ENCODE assay signal across 20 mouse cellular contexts in genomic region chr1:153252540-153253210, GRCm38 (mm10).
DNase-seq lines count a peak whose midpoint lies in the region; ATAC-seq and TF ChIP-seq lines count a peak whose summit lies in the region.
"Had no signal": no experiment of that assay in that cellular context is flagged by ENCODE, and none has a peak within 500 bp of the region (broad histone marks: within the 10 kb centered on the region; RNA-seq: fewer than 3 reads in every experiment).

No protein-coding gene starts in this region.

- no peak for TF ChIP-seq CTCF in kidney, adult 2 months (conservative IDR thresholded peaks at IDR 0.05; ENCODE audit: insufficient read depth, insufficient read length, low read depth, low read length)

- H3K4me2 ChIP-seq in kidney, embryonic 15.5 days: no peak overlapping the region
- H3K4me2 ChIP-seq in stomach, embryonic 15.5 days: no peak overlapping the region
- H3K4me2 ChIP-seq: heart, embryonic 15.5 days; midbrain, embryonic 11.5 days; neural tube, embryonic 12.5 days had no signal

- H3K4me3 ChIP-seq in kidney, adult 2 months (ENCODE audit: insufficient read depth, low read depth, low read length): no peak overlapping the region
- H3K4me3 ChIP-seq in kidney, embryonic 15.5 days (replicated peaks): no peak overlapping the region
- H3K4me3 ChIP-seq in stomach, embryonic 15.5 days (replicated peaks): no peak overlapping the region
- H3K4me3 ChIP-seq: embryonic facial prominence, embryonic 10.5 days; heart, embryonic 15.5 days; neural tube, embryonic 12.5 days had no signal

- H3K4me1 ChIP-seq in kidney, adult 2 months (ENCODE audit: control insufficient read depth, insufficient read depth, low read length): peaks cover 4% of the 10 kb centered on the region; the same call in 1 of the 2 replicates
- 0 out of 2 replicates have a peak, but pooled peaks cover 2% of the 10 kb centered on the region for H3K4me1 ChIP-seq in kidney, embryonic 15.5 days
- H3K4me1 ChIP-seq in stomach, embryonic 15.5 days: peaks cover 5% of the 10 kb centered on the region; the same call in 1 of the 2 replicates
- H3K4me1 ChIP-seq: embryonic facial prominence, embryonic 10.5 days; heart, embryonic 15.5 days; neural tube, embryonic 12.5 days had no signal

- H3K27me3 ChIP-seq in kidney, adult 2 months (replicated peaks; ENCODE audit: control insufficient read depth, insufficient read depth, low read length): no peaks in the 10 kb centered on the region
- no peaks in the 10 kb centered on the region for H3K27me3 ChIP-seq in kidney, embryonic 15.5 days
- H3K27me3 ChIP-seq in stomach, embryonic 15.5 days (replicated peaks): no peaks in the 10 kb centered on the region
- H3K27me3 ChIP-seq: heart, embryonic 15.5 days; neural tube, embryonic 12.5 days had no signal

- WGBS in kidney, adult 2 months: 64% methylated on average over 4 of the region's 4 CpGs
- WGBS in kidney, embryonic 15.5 days: 77% methylated on average over 4 of the region's 4 CpGs
- WGBS in stomach, embryonic 15.5 days: 63% methylated on average over 4 of the region's 4 CpGs

- no peak overlapping the region for H3K9ac ChIP-seq in kidney, embryonic 15.5 days
- H3K9ac ChIP-seq in stomach, embryonic 15.5 days: no peak overlapping the region
- H3K9ac ChIP-seq: heart, embryonic 15.5 days; liver, postnatal 0 days; neural tube, embryonic 12.5 days had no signal

- no peaks in the 10 kb centered on the region; the same call in 1 of the 2 replicates for H3K9me3 ChIP-seq in kidney, embryonic 15.5 days (replicated peaks)
- no peaks in the 10 kb centered on the region for H3K9me3 ChIP-seq in stomach, embryonic 15.5 days
- H3K9me3 ChIP-seq: heart, embryonic 15.5 days had no signal

- ATAC-seq in kidney, embryonic 15.5 days (replicated peaks; ENCODE audit: low FRiP score): no peak
- ATAC-seq in stomach, embryonic 15.5 days (ENCODE audit: insufficient read depth, low FRiP score, low read depth): peak; percentile 43; the same call in 1 of the 2 replicates
- ATAC-seq: hindbrain, postnatal 0 days; liver, postnatal 0 days had no signal

- no peak overlapping the region for H3K27ac ChIP-seq in kidney, adult 2 months (ENCODE audit: insufficient read depth, low read depth, low read length)
- H3K27ac ChIP-seq in kidney, embryonic 15.5 days: no peak overlapping the region
- H3K27ac ChIP-seq in stomach, embryonic 15.5 days: no peak overlapping the region
- H3K27ac ChIP-seq: embryonic facial prominence, embryonic 10.5 days; heart, embryonic 15.5 days; hindbrain, postnatal 0 days; neural tube, embryonic 12.5 days had no signal

- peaks cover 3% of the 10 kb centered on the region for H3K36me3 ChIP-seq in kidney, adult 2 months (ENCODE audit: control insufficient read depth, insufficient read depth, low read length)
- H3K36me3 ChIP-seq in kidney, embryonic 15.5 days: peaks cover 84% of the 10 kb centered on the region
- H3K36me3 ChIP-seq in stomach, embryonic 15.5 days: peaks cover 21% of the 10 kb centered on the region

- no peak for TF ChIP-seq POLR2A in kidney, adult 2 months (IDR thresholded peaks at IDR 0.05; ENCODE audit: low read depth, low read length)

- peak; percentile 22 for DNase-seq in kidney, adult 2 months
- peak; percentile 15 for DNase-seq in CD4-positive, CD25-positive, alpha-beta regulatory T cell, adult 2 months (ENCODE audit: low read depth, low spot score)
- peak; percentile 27 for DNase-seq in MN1 (ENCODE audit: low spot score)
- DNase-seq in urinary bladder, postnatal 25 days (ENCODE audit: low spot score): no peak
- DNase-seq in left cerebral cortex, adult 8-10 months (ENCODE audit: low spot score in 2 of 2): no peak
- DNase-seq: adrenal gland, postnatal 14 days; cerebellum, adult 8-10 months; gastrocnemius, postnatal 25 days; heart, postnatal 4 days; kidney, postnatal 10 days; left cerebral cortex, postnatal 4 days; liver, postnatal 0 days; right cerebral cortex, adult 18-20 months had no signal

Comparison
In these comparisons a context has a peak if more than half of its experiments do, and no peak if none do; other contexts are left out.
1. DNase-seq: peak in kidney, adult 2 months (single experiment), CD4-positive, CD25-positive, alpha-beta regulatory T cell, adult 2 months (single experiment) and MN1 (single experiment); none in urinary bladder, postnatal 25 days (single experiment) and left cerebral cortex, adult 8-10 months (0 of 2).